Mouse (Mus musculus) brain, embryonic 14.5 days (tissue): ENCODE results near the gene Timmdc1.

Source experiments
- CTCF ChIP-seq: fragments of 200-500 bp; IDR thresholded peaks from 2 replicates; pipeline ENCODE4 v1.5.1; 2012; ENCODE audit warnings: inconsistent platforms, mild to moderate bottlenecking, moderate library complexity, borderline replicate concordance; ENCODE audit not compliant: insufficient read depth, insufficient read length; ENCODE audit errors: extremely low read depth
- POLR2A ChIP-seq: fragments of 200-500 bp; IDR thresholded peaks from 2 replicates; pipeline ENCODE4 v1.6.1; 2012; ENCODE audit warnings: mild to moderate bottlenecking, inconsistent platforms, borderline replicate concordance; ENCODE audit not compliant: poor library complexity, insufficient read depth, insufficient read length, severe bottlenecking; ENCODE audit errors: extremely low read depth

GRCm38 (mm10) chr16:38469437-38469836 lies 53.0 kb downstream of the Timmdc1 start:
- no peak for TF ChIP-seq POLR2A
- TF ChIP-seq CTCF = no peak
